Mouse (Mus musculus) testis, adult 2 months (tissue): Measurements from ENCODE around the gene Clpb.

ENCODE experiments used
- CTCF ChIP-seq: fragments of 200-500 bp; IDR thresholded peaks from 2 replicates; pipeline ENCODE4 v1.5.1; 2012; ENCODE audit warnings: low read depth, mild to moderate bottlenecking, inconsistent platforms, low read length, moderate library complexity; ENCODE audit not compliant: control insufficient read depth, insufficient read depth, insufficient replicate concordance
- POLR2A ChIP-seq: fragments of 200-500 bp; IDR thresholded peaks from 2 replicates; pipeline ENCODE4 v1.6.1; 2012; ENCODE audit warnings: low read depth, mild to moderate bottlenecking, inconsistent platforms, low read length, moderate library complexity; ENCODE audit not compliant: control insufficient read depth

- no peak for TF ChIP-seq CTCF
- no peak for TF ChIP-seq POLR2A
Measured at GRCm38 (mm10) chr7:101817861-101818401, 154.5 kb downstream of the Clpb start, which contains the start of gene Phox2a.
